Mouse (Mus musculus): ENCODE measurements around the gene Rab11b.
"Not testable (repeated sequence)": the region's sequence is repeated elsewhere in the genome, so short reads cannot be mapped to it uniquely, and the experiment has no call there.

Gene Rab11b

DNA sequence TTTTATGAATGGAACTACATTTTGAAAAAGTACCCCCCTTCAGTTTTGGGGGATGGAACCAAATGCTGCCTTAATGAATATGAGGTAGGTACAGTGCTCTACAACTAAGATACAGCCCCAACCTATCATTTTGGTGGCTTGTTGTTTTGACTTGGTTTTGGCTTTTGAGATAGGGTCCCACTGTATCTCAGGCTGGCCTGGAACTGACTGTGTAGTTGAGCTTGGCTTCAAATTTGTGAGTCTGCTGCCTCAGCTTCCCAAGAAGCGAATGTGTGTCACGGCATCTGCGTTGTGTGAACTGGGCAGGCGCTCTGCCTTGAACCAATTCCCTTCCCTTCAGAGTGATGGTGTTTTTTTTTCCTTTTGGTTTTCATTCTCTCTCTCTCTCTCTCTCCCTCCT, 11.3 kb upstream of the Rab11b start:
- no peak for DNase-seq (ENCODE audit: low spot score)

DNA sequence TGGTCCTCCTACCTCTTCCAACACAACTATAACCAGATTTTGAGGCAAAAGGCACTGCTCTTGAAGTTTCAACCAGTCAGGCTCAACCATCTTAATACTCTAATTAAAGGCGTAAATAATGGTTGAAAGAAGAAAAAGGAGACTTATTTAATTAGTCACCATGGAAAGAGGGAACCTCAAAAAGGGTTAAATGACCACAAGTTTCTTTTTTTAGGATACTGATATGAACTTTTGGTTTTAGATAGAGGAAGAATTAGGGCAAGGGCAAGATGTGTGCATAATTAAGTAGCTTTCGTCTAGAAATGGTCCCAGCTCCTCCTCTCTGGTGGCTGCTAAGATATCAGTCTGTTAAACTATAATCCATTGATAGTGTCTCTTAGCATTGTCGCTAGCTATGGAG, 6.1 kb upstream of the Rab11b start:
- no peak for DNase-seq (ENCODE audit: low spot score)

DNA sequence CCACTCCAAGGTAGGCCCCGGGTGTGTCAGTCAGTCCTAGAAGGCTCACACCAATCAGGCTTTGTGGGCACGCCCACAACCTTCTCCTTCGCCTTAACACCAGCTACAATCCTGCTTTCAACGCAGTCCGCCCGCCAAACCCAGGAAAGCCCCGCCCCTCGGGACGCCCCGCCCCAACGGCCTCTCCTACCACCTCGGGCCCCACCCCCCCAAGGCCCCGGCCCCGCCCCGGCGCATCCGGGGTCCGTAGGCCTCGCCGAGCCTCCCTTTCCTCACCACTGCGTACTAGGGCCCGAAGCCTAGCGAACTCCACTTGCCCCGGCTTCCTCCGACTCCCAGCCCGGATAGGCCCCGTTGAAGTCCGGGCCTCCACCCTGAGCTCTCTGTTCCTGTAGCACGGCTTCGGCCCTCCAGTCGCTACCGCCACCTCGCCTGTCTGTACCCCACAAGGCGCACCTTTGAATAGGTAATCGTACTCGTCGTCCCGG, 519 bp downstream of the Rab11b start:
- DNase-seq (ENCODE audit: low spot score): peak; percentile 98

DNA sequence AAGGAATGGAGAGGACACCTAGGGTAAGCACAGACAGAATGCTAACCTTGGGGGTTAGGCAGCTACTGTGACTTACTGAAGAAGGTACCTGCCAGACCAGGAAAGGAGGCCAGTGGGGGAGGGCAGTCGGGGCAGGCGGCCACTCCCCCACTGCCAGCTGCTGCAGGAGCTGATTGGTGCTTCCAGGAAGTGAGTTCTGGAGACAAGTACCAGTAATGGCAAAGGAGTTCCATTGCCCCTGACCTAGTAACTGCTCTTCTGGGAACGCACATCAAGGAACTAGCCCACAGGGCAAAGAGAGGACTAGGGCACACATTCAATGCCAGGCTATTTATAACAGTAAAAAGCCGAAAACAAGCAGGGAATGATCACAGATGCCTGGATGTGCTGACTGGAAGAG, 3.1 kb downstream of the Rab11b start:
- peak; percentile 46 for DNase-seq (ENCODE audit: low spot score)

DNA sequence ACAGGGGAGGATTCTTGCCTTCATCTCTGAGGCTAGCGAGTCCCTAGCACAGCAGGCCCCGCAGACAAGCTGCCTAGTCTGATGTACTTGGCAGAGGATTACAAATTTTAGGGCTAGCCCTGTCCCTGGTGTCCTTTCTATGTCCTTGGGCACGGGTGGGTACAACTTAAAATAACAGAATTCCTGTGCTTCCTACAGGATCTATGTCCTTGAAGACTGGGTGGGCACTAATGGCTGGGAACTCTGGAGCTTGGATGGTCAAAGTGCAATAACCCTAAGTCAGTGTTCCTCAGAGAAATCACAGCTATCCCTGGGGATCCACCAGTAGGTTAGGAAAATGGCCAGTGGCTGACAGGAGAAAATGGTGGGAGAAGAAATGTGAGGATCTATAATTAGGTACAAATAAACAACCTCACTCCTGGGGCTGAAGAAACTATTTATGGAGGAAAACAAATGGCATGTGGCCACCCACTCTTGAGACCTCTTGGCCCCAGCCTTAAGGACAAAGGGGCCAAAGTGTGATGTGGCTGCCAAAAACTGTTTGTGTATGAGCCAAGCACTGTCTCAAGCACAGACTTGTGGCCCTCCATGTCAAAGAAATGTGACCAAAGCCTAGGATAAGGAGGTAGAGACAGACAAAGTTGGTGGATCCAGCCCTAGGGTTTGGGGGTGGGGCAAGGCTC, 4.1 kb downstream of the Rab11b start:
- no peak for DNase-seq (ENCODE audit: low spot score)

DNA sequence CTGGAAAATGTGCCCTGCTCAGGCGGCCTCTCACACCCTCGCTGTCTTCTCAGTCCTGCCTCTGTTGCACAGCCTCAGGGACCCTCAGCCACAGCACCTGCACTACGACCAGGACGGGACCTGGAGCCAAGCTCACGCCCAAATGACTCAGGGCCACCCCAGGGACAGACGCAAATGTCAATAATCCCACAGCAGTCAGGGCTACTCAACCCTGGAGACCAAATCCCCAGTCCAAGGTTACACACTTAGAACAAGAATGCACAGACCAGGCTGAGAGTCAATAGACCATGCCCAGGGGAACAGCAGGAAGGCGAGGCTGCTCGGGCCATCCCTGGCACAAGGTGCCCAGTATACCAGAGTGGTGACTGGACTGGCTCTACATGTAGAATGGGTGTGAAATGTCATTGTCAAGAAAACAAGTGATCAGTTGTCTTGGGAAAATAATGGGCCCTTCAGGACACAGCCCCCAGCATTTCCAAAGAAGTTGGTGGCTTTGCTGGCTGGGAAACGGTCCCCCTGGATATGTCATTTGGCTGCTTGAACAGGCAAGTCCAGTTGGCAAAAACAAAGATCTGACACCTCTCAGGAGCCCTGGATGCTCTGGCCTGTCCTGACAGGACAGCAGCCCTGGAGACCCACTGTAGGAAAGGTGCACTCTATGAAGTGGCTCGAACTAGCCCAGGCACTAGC, 4.8 kb downstream of the Rab11b start:
- DNase-seq (ENCODE audit: low spot score): no peak

DNA sequence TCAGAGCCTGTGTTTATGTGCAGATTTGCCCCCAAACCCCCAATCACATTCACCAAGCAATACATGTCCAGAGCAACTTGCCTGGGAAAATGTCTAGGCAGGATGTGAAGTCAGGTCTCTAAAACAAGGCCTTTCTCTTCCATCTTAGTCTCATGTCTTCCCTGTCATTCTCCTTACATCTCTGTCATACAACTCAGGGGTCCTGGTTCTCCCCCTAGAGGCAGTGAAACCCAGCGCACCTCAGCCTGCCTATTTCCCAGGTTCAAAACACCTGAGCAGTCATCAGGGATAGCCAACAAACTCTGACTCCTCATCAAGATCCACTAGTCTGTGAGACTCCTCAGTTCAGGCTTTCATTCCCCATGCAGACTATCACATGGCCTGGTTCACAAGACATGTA, 5.7 kb downstream of the Rab11b start:
- no peak for DNase-seq (ENCODE audit: low spot score)

DNA sequence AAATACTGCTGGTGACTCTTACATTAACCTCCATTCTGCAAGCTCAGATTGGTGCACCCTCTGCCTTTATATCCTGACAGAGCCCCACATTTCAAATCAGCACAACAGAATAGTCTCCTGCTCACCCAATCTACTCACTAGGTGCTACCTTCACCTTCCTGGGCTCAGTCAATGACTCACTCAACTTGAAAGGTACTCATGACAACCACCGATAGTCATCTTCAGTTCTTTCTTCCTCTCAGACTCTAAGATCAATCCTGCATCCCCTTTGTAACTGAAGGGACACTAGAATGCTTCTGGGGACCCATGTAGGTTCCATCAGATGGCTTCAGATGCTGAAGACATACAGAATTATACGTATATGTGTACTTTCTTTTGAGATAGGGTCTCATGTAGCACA, 8.0 kb downstream of the Rab11b start:
- no peak for DNase-seq (ENCODE audit: low spot score)

DNA sequence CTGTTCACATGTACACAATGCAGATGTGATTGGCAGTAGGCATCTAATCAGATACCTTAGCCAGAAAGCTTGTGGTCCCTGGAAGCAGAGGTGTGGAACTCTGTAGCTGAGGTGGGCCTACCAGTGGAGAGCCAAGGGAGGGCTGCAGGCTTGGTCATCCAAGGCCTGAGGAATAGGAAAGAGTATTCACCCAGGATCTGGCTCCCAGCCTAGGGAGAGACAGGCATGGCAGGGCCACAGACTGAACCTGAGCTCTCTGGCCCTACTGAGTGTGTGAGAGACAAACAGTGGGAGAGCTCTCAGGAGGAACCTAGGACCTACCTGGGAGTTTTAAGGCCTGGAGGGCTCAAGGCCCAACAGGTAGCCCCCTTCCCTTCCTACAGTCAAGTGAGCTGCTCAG, 9.1 kb downstream of the Rab11b start:
- DNase-seq (ENCODE audit: low spot score): no peak

DNA sequence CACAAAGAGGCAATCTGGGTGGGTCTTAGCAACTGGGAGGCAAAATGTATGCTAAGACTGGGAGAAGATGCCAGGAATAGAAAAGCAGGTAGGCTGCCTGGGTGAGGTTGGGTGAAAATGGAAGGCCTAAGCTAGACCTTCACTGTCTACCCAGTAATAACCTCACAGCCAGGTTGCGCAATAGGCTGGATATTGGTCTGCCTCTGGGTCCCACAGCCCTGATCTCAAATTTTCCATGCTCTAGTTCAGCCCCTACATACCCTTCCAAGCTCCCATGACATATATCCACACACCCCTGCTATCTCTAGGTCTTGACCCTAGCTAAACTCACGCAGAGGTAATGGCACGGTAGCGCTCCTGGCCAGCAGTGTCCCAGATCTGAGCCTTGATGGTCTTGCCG, 10.9 kb downstream of the Rab11b start:
- no peak for DNase-seq (ENCODE audit: low spot score)

DNA sequence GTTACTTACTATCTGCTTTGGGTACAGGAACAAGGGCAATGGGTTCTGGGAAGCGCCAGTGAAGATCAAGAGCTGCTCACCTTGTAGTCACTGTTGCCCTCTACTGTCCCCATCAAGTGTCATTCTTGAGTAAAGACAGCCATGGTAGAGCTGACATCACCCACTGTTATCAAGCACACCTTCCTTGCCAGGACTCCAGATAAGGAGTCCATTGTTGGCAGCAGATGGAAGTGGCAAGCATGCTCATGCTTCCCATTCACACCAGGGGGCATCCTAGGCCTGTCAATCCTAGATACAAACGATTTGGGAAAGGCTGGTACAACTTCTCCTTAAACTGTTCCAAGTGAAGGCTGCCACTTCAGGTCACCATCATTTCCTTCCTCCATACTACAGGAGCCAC, 14.3 kb downstream of the Rab11b start:
- DNase-seq (ENCODE audit: low spot score): no peak

DNA sequence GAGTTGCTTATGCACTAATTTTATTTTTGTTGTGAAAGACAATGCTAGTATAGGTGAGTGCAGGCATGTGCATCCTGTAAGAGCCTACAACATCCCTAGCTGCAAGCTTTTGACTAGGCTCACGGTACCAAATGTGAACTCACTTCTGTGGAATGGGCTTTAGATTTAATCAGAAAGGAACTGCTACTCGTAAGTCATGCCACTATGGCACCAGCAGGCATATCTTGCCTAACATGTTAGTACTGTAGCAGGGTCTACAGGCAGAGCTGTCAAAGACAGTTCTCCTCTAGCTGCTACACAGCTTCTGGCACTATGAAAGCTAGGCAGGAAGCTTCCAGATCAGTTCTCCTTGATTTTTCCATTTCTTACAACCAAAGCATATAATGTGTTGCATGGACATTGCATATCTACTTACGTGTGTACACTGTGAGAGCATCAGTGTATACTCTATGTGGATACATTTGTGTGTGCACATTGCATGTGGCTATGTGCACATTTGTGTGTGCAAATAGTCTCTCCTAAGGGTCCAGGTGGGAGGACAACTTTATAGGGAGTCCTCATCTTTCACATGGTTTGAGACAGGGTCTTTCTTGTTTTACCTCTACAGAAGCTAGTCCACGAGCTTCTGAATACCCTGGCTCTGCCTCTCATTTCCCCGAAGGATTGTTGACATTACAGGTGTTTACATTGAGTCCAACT, 15.5 kb downstream of the Rab11b start:
- no peak for DNase-seq (ENCODE audit: low spot score)

DNA sequence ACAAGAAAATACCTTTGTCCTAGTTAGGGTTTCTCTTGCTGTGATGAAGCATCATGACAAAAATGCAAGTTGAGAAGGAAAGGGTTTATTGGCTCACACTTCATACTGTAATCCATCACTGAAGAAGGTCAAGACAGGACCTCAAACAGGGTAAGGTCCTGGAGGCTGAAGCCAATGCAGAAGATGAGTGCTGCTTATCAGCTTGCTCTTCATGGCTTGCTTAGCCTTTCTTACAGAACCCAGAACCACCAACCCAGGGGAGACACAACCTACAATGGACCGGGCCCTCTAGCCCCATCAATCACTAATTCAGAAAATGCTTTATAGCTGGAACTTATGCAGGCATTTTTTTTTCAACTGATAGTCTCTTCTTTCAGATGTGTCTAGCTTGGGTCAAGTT, 17.9 kb downstream of the Rab11b start:
- DNase-seq (ENCODE audit: low spot score): no peak

DNA sequence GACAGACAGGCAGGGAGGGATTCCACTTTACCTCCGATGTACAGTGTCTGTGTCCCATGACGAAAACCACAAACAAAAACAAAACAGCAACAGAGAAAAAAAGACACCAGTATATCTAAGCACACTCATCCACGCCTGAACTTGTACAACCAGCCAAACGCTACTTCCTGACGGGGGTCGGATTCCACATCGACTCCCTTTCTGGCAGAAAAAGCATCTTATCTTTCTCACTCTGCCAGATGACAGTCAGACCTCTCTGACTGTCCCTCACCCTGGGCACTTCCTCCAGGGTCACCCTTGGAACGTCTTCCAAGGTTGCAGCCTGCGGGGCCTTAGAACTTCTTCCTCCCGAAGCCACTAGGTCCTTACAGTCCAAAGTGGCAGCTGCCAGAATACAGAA, 26.8 kb downstream of the Rab11b start:
- DNase-seq (ENCODE audit: low spot score): not testable (repeated sequence)

DNA sequence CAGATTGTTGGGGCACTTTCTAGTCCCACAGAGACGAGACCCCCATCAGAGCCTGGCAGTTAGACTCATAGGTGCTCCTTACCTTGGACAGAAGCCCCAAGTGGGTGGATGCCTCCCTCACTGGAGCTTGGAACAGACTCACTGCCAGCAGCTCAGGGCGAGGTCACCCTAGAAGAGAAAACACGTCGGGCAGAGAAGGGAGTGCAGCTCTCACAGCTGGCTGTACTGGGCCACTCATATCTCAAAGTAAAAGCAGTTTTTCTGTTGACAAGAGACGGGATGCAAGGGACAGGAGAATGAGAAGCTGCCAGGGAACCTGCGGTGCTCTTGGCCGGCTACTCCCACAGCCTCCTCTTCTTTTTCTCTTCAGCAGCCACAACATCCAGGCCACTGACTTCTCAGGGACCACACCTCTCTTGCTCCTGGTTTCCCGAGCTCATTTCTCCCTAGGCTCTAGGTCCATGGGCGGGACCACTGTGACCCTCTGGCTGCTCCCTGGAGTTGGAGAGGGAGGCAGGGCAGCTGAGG, 27.7 kb downstream of the Rab11b start:
- DNase-seq (ENCODE audit: low spot score): not testable (repeated sequence)

DNA sequence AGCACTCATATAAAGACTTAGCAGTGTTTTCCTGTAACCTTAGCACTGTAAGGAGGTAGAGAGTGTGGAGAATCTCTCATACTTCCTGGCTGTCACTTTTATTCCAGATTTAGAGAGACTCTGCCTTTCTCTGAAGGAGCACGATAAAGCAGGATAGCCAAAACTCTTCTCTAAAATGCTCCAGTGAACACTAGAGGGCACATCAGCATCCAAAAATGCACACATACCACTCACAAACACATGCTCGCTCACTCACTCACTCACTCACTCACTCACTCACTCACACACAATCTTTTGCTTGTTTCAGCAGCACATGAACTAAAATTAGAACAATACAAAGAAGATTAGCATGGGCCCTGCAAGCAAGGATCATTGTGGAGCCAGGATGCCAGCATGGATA, 31.1 kb downstream of the Rab11b start:
- DNase-seq (ENCODE audit: low spot score): no peak

DNA sequence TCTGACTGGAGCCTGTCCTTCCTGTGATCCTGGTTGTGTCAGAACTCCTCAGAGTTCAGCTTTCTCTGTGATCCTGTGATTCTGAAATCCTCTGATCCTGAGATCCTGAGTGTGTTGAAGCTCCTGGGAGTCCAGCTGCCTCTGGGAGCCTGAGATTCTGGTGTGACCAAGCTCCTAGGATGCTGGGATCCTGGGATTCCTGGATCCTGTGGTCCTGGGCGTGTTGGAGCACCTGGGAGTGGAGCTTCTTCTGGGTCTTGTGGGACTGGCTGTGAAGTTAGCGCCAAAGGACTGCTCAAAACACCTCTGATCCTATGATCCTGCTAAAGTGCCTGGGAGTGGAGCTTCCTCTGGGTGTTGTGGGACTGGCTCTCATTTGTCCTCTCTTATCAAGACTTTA, 31.9 kb downstream of the Rab11b start:
- DNase-seq (ENCODE audit: low spot score): no peak

DNA sequence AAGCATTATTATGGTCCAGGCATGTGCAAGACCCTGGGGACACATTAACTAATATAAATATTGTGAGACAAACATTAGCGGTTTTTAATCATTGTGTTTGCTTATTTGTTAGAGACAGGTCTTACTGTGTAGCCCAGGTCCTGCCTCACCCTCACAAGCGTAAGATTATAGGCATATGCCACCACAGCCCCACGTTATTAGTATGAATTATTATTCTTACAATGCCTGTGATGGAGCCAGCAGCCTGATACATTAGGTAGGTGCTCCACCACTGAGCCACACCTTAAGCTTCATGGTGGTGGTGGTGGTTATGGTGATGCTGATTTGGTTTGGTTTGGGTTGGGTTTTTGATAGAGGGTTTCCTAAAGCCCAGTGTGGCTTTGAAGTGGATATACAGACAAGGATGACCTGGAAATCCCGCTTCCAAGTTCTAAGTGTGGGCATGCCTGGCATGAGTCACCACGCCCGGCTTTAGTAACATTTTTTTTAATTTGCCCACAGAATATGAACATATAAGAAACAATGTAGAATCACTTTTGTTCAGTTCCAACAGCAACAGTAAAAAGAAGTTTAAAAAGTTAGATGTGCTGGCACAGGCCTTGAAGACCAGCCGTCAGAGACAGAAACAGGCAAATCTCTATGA, 40.5 kb downstream of the Rab11b start:
- DNase-seq (ENCODE audit: low spot score): no peak

DNA sequence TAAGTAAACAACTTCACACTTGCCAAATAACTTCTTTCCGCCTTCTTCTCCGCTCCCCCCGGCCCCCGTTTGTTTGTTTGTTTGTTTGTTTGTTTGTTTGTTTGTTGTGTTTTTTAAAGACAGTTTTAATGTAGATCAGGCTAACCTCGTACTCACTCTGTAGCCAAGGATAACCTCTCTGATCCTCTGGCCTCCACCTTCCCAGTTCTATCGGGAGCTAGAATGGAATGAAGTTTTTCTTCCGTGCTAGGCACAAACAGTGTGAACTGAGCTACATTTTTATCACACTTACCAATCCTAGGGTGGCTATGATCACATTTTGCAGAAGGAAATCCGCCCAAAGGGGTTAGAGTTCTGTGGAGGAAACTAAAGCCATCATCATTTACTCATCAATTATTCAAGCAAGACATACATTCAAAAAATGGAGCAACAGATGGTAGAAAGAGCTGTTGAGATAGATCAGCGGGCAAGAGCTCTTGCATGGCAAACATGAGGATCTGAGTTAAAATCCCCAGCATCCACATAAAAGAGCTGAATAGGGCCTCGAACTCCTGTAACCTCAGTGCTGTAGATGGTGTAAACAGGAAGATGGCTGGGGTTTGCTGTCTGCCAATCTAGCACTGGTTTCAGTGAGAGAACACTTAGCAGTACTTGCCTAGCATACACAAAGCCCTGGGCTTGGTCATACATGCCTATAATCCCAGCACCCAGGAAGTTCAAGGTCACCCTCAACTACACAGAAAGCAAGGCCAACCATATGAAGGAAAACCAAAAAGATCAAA, 41.2 kb downstream of the Rab11b start:
- no peak for DNase-seq (ENCODE audit: low spot score)

DNA sequence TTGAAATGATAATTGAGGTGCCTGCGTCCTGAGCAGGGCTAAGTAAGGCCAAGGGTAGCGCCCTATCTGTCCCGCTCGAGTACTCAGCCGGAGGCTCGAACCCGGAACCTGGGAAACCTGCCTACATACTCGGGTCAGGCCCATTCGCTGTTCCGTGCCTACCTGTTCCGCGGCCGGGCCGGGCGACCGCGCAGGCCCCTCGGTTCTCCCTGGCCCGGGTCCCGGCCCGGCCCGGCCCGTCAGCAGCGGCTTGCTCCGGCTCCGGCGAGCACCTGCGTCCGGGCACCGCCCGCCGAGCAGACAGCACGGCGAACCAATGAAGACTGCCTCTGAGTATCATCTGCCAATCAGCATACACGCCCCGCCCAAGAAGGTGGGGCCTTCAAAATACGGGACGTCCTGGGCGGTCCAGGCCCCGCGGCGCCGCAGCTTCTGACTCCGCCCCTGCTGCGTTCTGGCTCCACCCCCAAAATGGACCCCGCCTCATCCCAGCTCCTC, 41.9 kb downstream of the Rab11b start, which contains the start of gene March2:
Gene March2 (minus strand): TSS at position 287 of the 498 bp plus-strand sequence.
- peak; percentile 98 for DNase-seq (ENCODE audit: low spot score)

DNA sequence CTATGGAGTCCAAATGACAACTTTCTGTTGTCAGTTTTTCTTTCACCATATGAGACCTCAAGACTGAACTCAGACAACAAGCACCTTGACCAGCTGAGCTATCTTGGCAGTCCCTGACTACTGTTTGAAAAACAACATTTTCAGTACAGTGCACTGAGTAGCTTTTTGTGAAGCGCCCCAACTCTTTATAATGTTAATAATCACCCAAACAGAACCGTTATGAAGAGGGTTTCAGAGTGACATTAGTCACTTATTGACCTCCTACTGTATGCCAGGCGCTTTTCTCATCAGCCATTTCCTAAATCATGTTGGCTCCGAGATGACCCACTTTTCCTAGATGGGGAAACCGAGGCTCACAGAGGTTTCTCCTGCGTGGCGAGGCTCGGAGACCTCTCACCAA, 42.3 kb downstream of the Rab11b start:
- no peak for DNase-seq (ENCODE audit: low spot score)
